Mouse (Mus musculus) MEL (cell line): ENCODE data around the gene Slc35d1.

Experiments
- CTCF ChIP-seq, 3 experiments: IDR thresholded peaks in 2 of 3; conservative IDR thresholded peaks in 1 of 3; 2 replicates each; pipeline ENCODE4 v1.5.1; 2011 to 2012; ENCODE audit warnings: low read length in 3 of 3, low read depth in 2 of 3, mild to moderate bottlenecking in 2 of 3, improper control_type of control experiment in 1 of 3, inconsistent platforms in 1 of 3, mixed read lengths in 1 of 3, moderate library complexity in 1 of 3; ENCODE audit not compliant: control insufficient read depth in 1 of 3, insufficient read depth in 1 of 3, poor library complexity in 1 of 3, severe bottlenecking in 1 of 3
- EP300 ChIP-seq, 2 experiments: IDR thresholded peaks; 2 replicates each; pipeline ENCODE4 v1.6.1; 2011; ENCODE audit warnings: improper control_type of control experiment in 2 of 2, low read length in 2 of 2, low read depth in 1 of 2, mild to moderate bottlenecking in 1 of 2
- USF1 ChIP-seq: IDR thresholded peaks from 2 replicates; pipeline ENCODE4 v1.6.1; 2014; ENCODE audit warnings: low read depth, mild to moderate bottlenecking, inconsistent platforms, low read length, improper control_type of control experiment, moderate library complexity

- no peak for TF ChIP-seq EP300 (IDR thresholded peaks at IDR 0.05; ENCODE audit: low read depth in 1 of 2, low read length in 2 of 2)
- no peak for TF ChIP-seq CTCF (IDR thresholded peaks at IDR 0.05 in 2 of 3, conservative IDR thresholded peaks at IDR 0.05 in 1 of 3; ENCODE audit: control insufficient read depth in 1 of 3, insufficient read depth in 1 of 3, low read depth in 2 of 3, low read length in 3 of 3, poor library complexity in 1 of 3, severe bottlenecking in 1 of 3)
- TF ChIP-seq USF1, result no peak
Measured at GRCm38 (mm10) chr4:103214498-103214924, 453 bp downstream of the Slc35d1 start.
